Mouse (Mus musculus): Measurements from ENCODE around the gene Stk26. TPM values are rescaled to one million over a fixed set of nuclear protein-coding genes. Genes with fewer than 3 reads are reported as not detected.
A peak's percentile ranks its signal among the peaks of the same experiment; 100 is the strongest.

Gene Stk26
- polyA plus RNA-seq, 3 experiments from 2014 or later, result 9.3 to 16.3 (median 9.5) TPM

GRCm38 (mm10) chrX:50926893-50927545 is 86.2 kb downstream of the Stk26 start:
- no peak for ATAC-seq

- peak; percentile 89 for ATAC-seq
Observed at GRCm38 (mm10) chrX:50930309-50930708, 89.5 kb downstream of the Stk26 start.

DNA sequence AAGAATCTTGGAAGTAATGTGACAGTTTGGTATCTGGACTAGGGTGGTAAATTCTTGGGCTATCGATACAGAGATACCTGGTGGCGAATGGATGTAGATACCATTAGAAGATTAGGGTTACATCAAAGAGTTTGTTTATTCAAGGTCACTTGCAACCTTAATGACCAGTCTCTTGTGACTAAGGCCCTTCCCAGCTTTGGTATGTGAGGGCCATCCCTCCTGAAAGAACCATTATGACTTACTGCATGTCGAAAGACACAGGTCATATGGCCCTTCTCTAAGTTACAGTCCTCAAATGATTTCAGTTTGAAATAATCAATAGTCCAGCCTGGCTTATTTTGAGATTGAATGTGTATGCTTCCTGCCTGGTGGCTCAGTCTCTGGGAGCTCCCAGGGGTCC is 96.3 kb downstream of the Stk26 start:
- ATAC-seq, result no peak

- no peak for ATAC-seq
Observed at GRCm38 (mm10) chrX:50942610-50943009, 101.8 kb downstream of the Stk26 start, which contains the start of gene Frmd7. TSS of gene Frmd7 (minus strand) at chrX:50942710.

Other genes starting within 250 kb of the Stk26 start
- not detected for gene Frmd7, start 101.7 kb downstream of the Stk26 start, polyA plus RNA-seq (2017; shearing (Covaris generic))
- 10 to 100 TPM; 22.3 to 35.1 (median 25.3) TPM for gene Rap2c, start 177.0 kb downstream of the Stk26 start, polyA plus RNA-seq (2017; shearing (Covaris generic))